Mouse (Mus musculus): ENCODE measurements at regions not wholly inside any gene's neighbourhood (a gene's known extent, or its start where the extent isn't known, plus 50 kb on each side); places are given as distances from the start of the nearest gene placed in this dataset.

- DNase-seq = no peak
Measured at GRCm38 (mm10) chr15:97125836-97126822, 70.4 kb upstream of the Slc38a4 start.

DNA sequence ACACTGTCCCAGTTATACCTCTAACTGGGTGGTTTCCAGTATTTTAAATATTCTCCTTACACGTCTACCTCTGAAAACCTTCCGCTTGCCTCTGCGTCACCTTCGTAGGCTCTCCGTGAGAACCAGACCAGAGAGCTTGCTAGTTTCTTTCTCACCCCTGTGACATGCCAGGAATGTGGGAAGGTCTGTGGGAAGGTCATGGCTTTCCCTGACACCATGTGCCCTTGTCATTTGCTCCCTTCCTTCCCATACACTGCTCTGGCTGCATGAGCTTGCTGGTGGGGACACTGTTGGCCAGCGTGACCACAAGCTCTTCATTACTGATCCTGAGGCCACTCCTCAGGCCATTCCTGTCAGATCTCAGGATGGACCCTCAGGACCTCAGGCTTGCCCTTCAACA, 66.5 kb upstream of the Slc38a4 start:
- no peak for DNase-seq

DNA sequence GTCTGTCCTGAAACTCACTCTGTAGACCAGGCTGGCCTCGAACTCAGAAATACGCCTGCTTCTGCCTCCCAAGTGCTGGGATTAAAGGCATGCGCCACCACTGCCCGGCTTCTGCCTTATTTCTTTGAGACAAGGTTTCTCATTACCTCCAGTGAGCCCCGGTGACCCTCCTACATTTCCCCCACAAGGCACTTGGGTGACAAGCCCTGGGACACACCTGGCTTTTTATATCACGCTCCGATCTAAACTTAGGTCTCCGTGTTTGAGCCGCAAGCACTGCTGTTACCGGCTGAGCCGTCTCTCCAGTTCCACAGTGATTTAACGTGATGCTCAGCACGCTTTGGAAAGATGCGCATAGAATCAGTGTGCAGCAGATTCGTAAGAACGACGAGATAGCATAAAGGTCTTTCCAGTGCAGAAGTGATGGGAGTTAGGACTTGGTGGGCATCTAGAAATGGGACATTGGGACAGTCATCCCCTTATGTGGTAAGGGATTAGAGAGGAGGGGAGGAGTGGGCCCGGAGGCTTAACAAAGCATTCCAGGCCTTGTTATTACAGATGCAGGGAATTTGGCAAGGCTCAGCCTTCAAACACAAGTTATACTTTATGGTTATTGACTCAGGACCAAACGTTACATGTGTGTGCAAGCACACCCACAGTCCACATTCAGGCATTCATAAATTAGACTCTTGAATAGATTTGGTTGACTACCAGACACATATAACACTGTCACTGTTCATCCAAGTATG, 56.9 kb upstream of the Slc38a4 start:
- no peak for DNase-seq

DNA sequence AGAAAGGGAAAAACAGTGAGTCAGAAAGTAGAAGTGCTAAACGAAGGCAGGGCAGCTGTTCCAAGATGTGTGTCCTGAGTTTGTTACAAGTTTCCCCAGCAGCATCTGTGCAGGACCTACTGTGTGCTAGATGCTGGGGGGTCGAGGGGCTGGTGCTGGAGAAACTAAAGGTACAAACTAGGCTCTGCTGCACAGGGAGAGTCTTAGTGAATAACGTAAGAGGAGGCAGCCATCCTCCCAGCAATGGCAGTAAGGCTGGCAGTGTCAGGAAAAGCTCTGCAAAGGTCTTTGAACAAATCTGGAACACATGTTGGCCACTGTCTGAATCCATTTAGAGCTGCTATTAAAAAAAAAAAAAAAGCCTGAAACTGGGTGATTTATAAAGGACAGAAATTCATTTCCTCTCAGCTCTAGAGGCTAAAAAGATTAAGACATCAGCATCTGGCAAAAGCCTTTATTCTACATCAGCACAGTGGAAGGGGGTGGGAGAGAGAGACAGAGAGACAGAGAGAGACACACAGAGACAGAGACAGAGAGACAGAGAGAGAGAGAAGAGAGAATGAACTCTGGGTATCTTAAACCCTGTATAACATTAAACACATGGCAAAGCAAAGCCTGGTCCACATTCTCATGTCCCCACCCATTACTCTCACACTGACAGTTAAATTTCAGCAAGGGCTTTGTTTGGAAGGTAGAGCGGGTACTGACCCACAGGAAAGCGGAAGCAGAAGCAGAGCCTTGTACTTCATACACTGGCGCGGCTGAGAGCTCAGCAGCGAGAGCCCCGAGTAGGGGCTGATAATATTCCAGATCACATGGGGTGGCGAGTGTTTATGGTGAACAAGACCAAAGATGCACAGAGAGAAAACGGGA, 55.8 kb upstream of the Slc38a4 start:
- no peak for DNase-seq

DNA sequence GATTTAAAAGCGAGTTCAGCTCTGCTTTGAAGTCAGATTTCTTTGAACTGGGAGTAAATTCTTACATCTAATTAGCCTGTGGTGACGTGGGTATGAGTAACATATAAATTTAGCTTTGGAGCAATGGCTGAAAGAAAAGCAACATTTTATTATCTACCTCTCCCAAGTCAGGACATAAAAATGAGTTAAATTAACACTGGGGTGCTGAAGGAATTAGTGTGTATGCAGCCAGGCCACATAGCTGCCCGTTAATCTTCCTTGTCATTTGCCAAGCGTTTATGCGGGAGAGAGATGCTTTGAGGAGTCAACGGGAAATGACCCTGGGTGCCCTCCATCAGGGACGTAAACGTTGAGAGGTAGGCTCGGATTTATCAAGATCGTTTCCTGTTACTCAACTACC, 52.0 kb upstream of the Slc38a4 start:
- DNase-seq = no peak

- no peak for DNase-seq
Measured at GRCm38 (mm10) chr15:97106556-97106955, 50.8 kb upstream of the Slc38a4 start.

Data from kidney, adult 8-10 months (tissue).